Mouse (Mus musculus): Measurements from ENCODE around the gene Zc2hc1c. TPM values are rescaled to one million over a fixed set of nuclear protein-coding genes. Genes with fewer than 3 reads are reported as not detected.
A peak's percentile ranks its signal among the peaks of the same experiment; 100 is the strongest.

Zc2hc1c gene
- polyA plus RNA-seq, 1 experiment from 2014 or later, result 1.1 TPM

DNA sequence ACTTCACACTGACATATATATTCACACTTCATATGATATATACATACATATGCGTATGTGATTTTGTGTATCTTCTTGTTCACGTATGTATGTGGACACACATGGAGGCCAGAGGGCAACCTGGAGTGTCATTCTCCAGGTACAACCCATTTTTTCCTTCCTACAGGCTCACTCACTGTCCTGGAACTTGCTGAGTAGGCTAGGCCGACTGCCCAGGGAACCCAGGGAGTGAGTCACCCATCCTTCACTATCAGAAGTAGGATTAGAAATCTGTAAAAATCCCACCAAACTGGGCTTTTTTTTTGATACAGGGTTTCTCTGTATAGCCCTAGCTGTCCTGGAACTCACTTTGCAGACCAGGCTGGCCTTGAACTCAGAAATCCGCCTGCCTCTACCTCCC lies 3.4 kb upstream of the Zc2hc1c start:
- WGBS, result 86% methylated on average over 4 of the region's 4 CpGs
- H3K9me3 ChIP-seq, result no peaks in the 10 kb centered on the region
- H3K4me2 ChIP-seq, result no peak overlapping the region
- H3K27ac ChIP-seq, result no peak overlapping the region
- no peaks in the 10 kb centered on the region for H3K36me3 ChIP-seq
- peaks cover 9% of the 10 kb centered on the region for H3K4me1 ChIP-seq (replicated peaks)
- H3K9ac ChIP-seq (replicated peaks), result no peak overlapping the region
- no peak overlapping the region for H3K4me3 ChIP-seq (replicated peaks)
- no peak for ATAC-seq (ENCODE audit: insufficient number of reproducible peaks, insufficient read depth, low FRiP score, low TSS enrichment, low read depth)
- H3K27me3 ChIP-seq, result peaks cover 5% of the 10 kb centered on the region

DNA sequence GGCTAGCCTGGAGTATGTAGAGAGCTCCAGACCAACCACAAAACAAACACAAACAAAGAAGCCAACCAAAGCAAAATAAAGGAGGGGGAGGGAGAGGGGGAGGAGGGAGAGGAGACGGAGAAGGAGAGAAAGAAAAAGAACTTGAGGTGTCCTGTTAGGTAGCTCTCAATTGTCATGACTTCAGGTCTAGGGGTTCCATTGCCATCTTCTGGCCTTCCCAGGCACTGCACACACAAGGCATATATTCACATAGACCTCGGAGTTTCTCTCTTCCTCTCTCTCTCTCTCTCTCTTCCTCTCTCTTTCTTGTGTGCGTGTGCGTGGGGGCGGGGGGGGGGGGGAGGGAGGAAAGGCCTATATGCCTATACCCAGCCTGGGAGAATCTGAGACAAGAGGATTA lies 1.4 kb upstream of the Zc2hc1c start:
- H3K36me3 ChIP-seq, result no peaks in the 10 kb centered on the region
- 55% methylated on average over 2 of the region's 5 CpGs for WGBS

DNA sequence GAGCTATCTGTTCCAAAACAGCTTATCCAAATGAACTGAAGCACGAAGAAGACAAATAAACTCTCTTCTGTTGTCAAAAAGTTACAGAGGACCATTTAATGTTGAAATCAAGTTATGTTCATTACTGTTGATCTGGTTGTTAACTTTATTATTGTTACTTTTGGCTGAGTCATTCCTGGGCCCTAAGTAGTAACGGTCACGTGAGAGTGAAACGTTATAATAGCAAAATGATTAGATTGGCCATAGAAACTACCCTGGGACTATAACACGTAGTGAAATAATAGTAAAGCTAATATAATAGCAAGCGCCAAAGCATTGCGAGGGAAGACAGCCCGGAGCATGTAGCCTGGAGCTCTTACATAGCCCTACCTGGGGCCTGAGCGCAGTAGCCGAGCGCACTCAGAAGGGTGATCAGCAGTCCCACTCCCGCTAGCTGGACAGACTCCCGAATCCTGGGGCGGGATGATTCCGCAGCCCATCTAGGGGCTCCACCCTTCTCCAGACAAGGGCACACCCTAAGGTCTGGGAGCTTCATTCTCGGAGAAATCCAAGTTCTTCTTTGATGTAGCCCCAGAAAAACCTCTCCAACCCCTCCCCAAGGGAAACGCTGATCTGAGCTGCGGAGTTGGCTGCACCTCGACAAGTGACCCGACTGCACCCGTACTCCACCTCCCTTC lies 444 bp upstream of the Zc2hc1c start, which contains the start of gene Acyp1:
Gene Acyp1 (minus strand): TSS at position 630 of the 677 bp plus-strand sequence.
- ATAC-seq (ENCODE audit: insufficient number of reproducible peaks, insufficient read depth, low FRiP score, low TSS enrichment, low read depth), result peak; percentile 45; the same call in 1 of the 2 replicates
- Histone ChIP-seq H3K9ac (replicated peaks) (peak within 1 kb of the TSS; percentile 66), H3K4me1 (replicated peaks) (peaks cover 9% of the 10 kb centered on the region), H3K36me3 (no peaks in the 10 kb centered on the region), H3K27ac (0 out of 2 replicates have a peak within 1 kb of the TSS, but pooled peaks have one; percentile 24), H3K9me3 (no peaks in the 10 kb centered on the region), H3K4me3 (replicated peaks) (peak within 1 kb of the TSS; percentile 50), H3K27me3 (peaks cover 9% of the 10 kb centered on the region), H3K4me2 (peak within 1 kb of the TSS; percentile 79)
- 8% methylated on average over 21 of the region's 21 CpGs for WGBS

More for the DNA sequence above, 1.4 kb upstream of the Zc2hc1c start:
- peaks cover 9% of the 10 kb centered on the region for H3K27me3 ChIP-seq
- no peak overlapping the region for H3K9ac ChIP-seq (replicated peaks)
- no peaks in the 10 kb centered on the region for H3K9me3 ChIP-seq
- H3K4me3 ChIP-seq (replicated peaks), result no peak overlapping the region
- no peak for ATAC-seq (ENCODE audit: insufficient number of reproducible peaks, insufficient read depth, low FRiP score, low TSS enrichment, low read depth)
- H3K4me2 ChIP-seq, result no peak overlapping the region
- no peak overlapping the region for H3K27ac ChIP-seq
- peaks cover 9% of the 10 kb centered on the region for H3K4me1 ChIP-seq (replicated peaks)

DNA sequence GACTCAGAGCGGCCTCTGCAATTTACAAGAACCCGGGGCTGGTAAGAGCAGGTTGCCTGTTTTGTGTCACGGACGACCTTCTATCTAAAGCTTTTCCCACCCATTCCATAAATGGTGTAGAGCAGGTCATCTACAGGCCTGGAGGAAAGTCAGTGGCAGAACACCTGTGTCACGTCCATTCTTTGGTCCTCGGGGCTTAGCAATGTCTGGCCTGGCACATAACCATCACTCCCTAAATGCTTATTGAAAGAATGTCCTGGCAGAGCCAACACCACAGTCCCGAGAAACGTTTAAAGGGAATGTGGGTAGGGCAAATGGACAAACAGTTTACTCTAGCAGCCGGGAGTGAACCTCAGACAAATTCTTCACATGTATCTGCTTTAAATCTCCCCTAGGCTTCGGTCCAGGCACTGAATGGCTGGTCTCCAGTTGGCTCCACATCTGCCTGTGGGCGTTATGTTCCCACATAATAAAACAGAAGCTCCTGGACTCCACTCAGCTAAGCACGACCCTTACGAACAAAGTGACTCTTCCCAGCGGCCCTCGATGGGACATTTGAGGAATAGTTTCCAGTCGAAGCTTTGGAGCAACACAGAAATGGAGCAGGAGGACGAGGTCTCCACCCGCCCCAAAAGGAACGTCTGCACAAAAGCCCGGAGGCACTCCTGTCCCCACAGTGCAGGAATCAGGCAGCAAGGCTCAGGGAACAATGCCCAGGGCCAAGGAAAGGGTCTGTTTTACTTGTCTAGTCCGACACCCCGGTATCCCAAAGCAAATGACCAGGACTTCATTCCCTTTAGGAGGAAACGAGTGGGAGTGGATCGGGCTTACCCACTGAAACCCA lies 988 bp downstream of the Zc2hc1c start:
- Histone ChIP-seq H3K4me1 (replicated peaks) (peaks cover 9% of the 10 kb centered on the region), H3K9ac (replicated peaks) (no peak overlapping the region), H3K4me2 (peak overlapping the region; percentile 79), H3K27me3 (peaks cover 9% of the 10 kb centered on the region), H3K27ac (no peak overlapping the region), H3K4me3 (replicated peaks) (peak overlapping the region; percentile 50), H3K36me3 (no peaks in the 10 kb centered on the region), H3K9me3 (peaks cover 6% of the 10 kb centered on the region)
- no peak for ATAC-seq (ENCODE audit: insufficient number of reproducible peaks, insufficient read depth, low FRiP score, low TSS enrichment, low read depth)
- 45% methylated on average over 24 of the region's 24 CpGs for WGBS

DNA sequence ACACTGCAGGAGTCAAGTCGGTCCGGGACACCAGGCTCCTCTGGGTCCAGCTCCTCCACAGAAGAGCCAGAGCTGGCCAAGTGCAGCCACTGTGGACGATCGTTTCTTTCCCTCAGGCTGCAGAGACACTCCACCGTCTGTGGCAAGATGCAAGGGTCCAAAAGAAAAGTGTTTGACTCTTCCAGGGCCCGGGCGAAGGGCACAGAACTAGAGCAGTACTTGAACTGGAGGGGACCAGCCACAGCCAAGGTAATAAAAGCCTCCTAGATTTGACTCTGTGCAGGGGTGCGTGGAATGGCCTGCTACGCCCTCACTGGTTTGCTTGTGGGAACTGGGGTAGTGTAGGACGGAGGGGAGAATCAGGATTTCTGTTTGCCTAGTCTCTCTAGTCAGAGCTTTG lies 2.2 kb downstream of the Zc2hc1c start:
- Histone ChIP-seq H3K36me3 (no peaks in the 10 kb centered on the region), H3K4me3 (replicated peaks) (no peak overlapping the region), H3K9ac (replicated peaks) (no peak overlapping the region), H3K4me1 (replicated peaks) (peaks cover 9% of the 10 kb centered on the region), H3K27me3 (peaks cover 9% of the 10 kb centered on the region), H3K4me2 (no peak overlapping the region), H3K9me3 (peaks cover 7% of the 10 kb centered on the region), H3K27ac (no peak overlapping the region)
- WGBS, result 72% methylated on average over 10 of the region's 10 CpGs
- ATAC-seq (ENCODE audit: insufficient number of reproducible peaks, insufficient read depth, low FRiP score, low TSS enrichment, low read depth), result no peak

DNA sequence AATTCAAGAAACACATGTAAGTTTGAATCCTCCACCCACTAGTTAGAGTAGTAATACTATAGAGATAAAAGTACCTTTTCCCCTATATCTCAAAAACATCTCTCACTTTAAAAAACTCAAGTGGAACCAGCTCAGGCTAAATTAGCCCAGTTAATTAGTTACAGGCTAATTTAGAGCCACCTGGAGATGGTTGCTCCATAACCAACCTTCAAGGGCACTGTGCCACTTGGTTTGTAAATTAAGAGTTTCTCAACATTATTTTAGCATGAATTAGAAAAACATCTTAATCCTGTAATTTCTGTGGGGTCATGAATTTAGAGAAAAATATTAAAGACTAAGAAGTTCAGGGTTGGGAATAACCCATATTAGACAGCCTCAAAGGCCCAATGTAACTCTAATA lies 3.1 kb downstream of the Zc2hc1c start:
- Histone ChIP-seq H3K27ac (no peak overlapping the region), H3K4me3 (replicated peaks) (no peak overlapping the region), H3K4me1 (replicated peaks) (peaks cover 12% of the 10 kb centered on the region), H3K27me3 (peaks cover 9% of the 10 kb centered on the region), H3K9ac (replicated peaks) (no peak overlapping the region), H3K4me2 (no peak overlapping the region), H3K9me3 (peaks cover 7% of the 10 kb centered on the region), H3K36me3 (no peaks in the 10 kb centered on the region)
- no peak for ATAC-seq (ENCODE audit: insufficient number of reproducible peaks, insufficient read depth, low FRiP score, low TSS enrichment, low read depth)

DNA sequence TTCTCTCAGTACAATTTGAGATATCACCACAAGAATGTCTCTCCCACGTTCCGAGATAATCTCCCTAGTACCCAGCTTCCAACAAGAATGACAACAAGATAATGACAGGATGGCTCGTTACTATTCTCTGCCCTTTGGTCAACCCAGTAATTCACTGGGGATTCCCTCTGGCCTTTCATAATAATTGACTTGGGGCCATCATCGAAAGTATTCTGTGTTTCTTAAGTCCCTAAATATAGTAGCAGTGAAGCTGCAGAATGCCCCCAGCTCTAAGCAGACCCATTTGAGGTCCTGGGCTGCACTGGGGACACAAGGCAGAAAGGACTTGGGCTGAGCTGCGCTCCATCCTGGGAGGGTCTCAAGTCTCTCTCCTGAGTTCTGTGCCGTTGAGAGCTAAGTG lies 3.9 kb downstream of the Zc2hc1c start:
- no peaks in the 10 kb centered on the region for H3K36me3 ChIP-seq
- H3K4me3 ChIP-seq (replicated peaks), result no peak overlapping the region
- no peak overlapping the region for H3K4me2 ChIP-seq
- no peak for ATAC-seq (ENCODE audit: insufficient number of reproducible peaks, insufficient read depth, low FRiP score, low TSS enrichment, low read depth)
- WGBS, result 80% methylated on average over 6 of the region's 6 CpGs
- no peak overlapping the region for H3K27ac ChIP-seq
- peaks cover 19% of the 10 kb centered on the region for H3K4me1 ChIP-seq (replicated peaks)
- peaks cover 9% of the 10 kb centered on the region for H3K27me3 ChIP-seq
- peaks cover 7% of the 10 kb centered on the region for H3K9me3 ChIP-seq
- H3K9ac ChIP-seq (replicated peaks), result no peak overlapping the region

DNA sequence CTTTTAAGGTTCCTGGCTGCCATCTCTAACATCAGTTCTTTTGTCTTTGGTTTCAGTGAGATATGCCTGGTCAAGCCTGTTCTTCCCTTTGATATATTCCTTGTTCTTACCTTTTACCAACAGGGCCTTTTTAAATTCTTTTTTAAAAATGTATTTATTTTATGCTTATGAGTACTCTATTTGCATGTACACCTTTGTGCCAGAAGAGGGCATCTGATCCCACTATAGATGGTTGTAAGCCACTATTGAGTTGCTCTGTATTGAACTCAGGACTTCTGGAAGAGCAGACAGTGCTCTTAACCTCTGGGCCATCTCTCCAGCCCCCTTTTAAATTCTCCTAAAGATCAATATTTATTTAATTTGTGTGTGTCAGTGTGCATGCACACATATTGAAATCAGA lies 4.5 kb downstream of the Zc2hc1c start:
- Histone ChIP-seq H3K4me1 (replicated peaks) (peaks cover 26% of the 10 kb centered on the region), H3K9me3 (peaks cover 7% of the 10 kb centered on the region), H3K27ac (no peak overlapping the region), H3K4me3 (replicated peaks) (no peak overlapping the region), H3K9ac (replicated peaks) (no peak overlapping the region), H3K36me3 (no peaks in the 10 kb centered on the region), H3K27me3 (peaks cover 9% of the 10 kb centered on the region), H3K4me2 (no peak overlapping the region)
- no peak for ATAC-seq (ENCODE audit: insufficient number of reproducible peaks, insufficient read depth, low FRiP score, low TSS enrichment, low read depth)

DNA sequence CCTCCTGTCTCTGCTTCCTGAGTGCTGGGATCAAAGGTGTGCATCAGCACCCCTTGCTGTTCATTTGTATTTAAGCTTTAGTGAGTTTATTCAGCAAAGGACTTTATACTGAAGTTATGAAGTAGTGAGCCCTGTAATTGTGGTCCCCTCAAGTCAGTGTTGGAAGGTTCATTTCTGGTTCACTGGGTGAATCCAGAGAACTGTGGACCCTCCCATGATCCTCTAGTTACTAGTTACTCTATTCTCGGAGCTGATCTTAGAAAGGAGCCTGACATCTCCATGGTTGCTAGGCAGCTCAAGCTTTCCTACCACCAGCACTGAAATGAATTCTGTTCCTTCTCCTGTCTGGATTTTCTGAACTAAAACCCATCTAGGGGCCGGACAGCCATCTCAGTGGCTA lies 7.1 kb downstream of the Zc2hc1c start:
- no peak overlapping the region for H3K9ac ChIP-seq (replicated peaks)
- H3K4me3 ChIP-seq (replicated peaks), result no peak overlapping the region
- H3K27ac ChIP-seq, result no peak overlapping the region
- no peak for ATAC-seq (ENCODE audit: insufficient number of reproducible peaks, insufficient read depth, low FRiP score, low TSS enrichment, low read depth)
- peaks cover 28% of the 10 kb centered on the region for H3K4me1 ChIP-seq (replicated peaks)
- no peak overlapping the region for H3K4me2 ChIP-seq
- H3K36me3 ChIP-seq, result peaks cover 17% of the 10 kb centered on the region
- no peaks in the 10 kb centered on the region; the same call in 1 of the 2 replicates for H3K27me3 ChIP-seq
- peaks cover 7% of the 10 kb centered on the region for H3K9me3 ChIP-seq
- WGBS, result 84% methylated on average over 2 of the region's 2 CpGs

DNA sequence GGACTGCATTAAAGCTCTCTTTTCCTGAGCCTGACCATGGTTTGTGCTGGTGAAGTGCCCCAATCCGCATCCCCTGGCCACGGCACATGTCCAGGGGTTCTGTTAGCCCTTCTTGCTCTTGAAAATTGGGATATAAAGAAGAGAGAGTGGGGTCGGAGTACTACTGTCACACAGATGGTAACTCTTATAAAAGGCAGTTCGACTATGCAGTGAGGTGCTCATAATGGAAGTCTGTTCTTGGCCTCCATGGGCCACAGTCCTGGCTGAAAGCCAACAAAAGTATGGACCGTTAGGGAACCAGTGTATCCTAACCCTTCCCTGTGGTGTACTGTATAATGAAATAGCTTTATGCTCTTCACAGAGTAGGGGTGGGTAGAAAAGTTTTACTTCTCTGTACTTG lies 8.5 kb downstream of the Zc2hc1c start:
- Histone ChIP-seq H3K27me3 (no peaks in the 10 kb centered on the region), H3K4me1 (replicated peaks) (peaks cover 28% of the 10 kb centered on the region), H3K4me3 (replicated peaks) (no peak overlapping the region), H3K9ac (replicated peaks) (no peak overlapping the region), H3K9me3 (peaks cover 7% of the 10 kb centered on the region), H3K4me2 (no peak overlapping the region), H3K27ac (peak overlapping the region; percentile 42; the same call in 1 of the 2 replicates), H3K36me3 (peaks cover 31% of the 10 kb centered on the region)
- ATAC-seq (ENCODE audit: insufficient number of reproducible peaks, insufficient read depth, low FRiP score, low TSS enrichment, low read depth), result no peak
- 63% methylated on average over 5 of the region's 5 CpGs for WGBS

DNA sequence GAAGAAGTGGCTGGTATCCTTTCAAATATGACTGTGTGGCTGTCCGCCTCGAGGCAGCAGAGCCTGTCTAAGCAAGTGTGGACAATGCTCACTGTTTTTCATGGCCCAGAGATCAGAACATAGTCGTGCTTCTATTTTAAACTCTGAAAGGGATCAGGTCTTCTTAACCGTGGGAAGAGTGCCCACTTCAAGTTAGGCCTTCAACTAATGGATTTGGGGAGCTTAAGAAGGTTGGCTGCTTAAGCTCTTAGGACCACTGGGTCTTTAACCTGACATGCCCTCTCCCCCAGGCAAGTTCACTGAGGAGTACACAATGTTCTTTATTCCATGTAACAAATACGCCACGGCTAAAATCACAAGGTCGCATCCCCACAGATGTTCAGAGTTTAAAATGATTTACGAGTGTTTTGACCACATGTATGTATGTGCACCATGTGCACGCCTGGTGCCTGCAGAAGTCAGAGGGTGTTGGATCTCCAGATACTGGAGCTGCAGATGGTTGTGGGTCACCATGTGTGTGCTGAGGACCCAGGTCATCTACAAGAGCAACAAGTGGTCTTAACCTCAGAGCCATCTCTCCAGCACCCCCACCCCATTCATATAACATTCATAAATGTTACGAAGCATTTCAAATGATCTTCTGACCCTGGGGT lies 9.1 kb downstream of the Zc2hc1c start:
- Histone ChIP-seq H3K27me3 (no peaks in the 10 kb centered on the region), H3K9ac (replicated peaks) (no peak overlapping the region), H3K36me3 (peaks cover 37% of the 10 kb centered on the region), H3K27ac (peak overlapping the region; percentile 42; the same call in 1 of the 2 replicates), H3K4me1 (replicated peaks) (peaks cover 28% of the 10 kb centered on the region), H3K4me3 (replicated peaks) (no peak overlapping the region), H3K4me2 (no peak overlapping the region), H3K9me3 (peaks cover 7% of the 10 kb centered on the region)
- ATAC-seq (ENCODE audit: insufficient number of reproducible peaks, insufficient read depth, low FRiP score, low TSS enrichment, low read depth), result peak; percentile 53; the same call in 1 of the 2 replicates
- 60% methylated on average over 10 of the region's 10 CpGs for WGBS
